Mouse (Mus musculus): ENCODE measurements around the gene Bcr. TPM values are rescaled to one million over a fixed set of nuclear protein-coding genes. Genes with fewer than 3 reads are reported as not detected.
A peak's percentile ranks its signal among the peaks of the same experiment; 100 is the strongest.

Bcr gene
- polyA plus RNA-seq, 1 experiment from 2014 or later, result 7.3 TPM

DNA sequence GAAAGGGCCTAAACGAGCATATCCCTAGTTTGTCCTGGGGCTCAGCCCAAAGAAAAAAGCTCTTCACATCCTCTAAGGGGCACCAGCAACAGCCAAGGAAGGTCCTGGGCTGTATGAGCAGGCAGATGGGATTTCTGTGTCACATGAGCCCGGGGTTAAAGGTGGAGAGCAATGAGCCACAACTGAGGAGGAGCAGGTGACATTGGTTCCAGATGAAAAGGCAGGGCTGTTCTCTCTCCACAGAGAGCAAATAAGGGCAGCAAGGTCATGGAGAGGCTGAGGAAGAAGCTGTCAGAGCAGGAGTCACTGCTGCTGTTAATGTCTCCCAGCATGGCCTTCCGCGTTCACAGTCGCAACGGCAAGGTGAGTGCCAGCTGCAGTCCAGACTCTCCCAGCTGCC, 96.4 kb downstream of the Bcr start:
- DNase-seq (ENCODE audit: extremely low spot score, low spot score), result no peak
- no peak overlapping the region for H3K27ac ChIP-seq
- H3K36me3 ChIP-seq (replicated peaks), result peaks cover 93% of the 10 kb centered on the region
- no peak overlapping the region for H3K4me3 ChIP-seq
- H3K4me1 ChIP-seq, result peaks cover 22% of the 10 kb centered on the region
- no peaks in the 10 kb centered on the region for H3K9me3 ChIP-seq
- no peaks in the 10 kb centered on the region for H3K27me3 ChIP-seq (ENCODE audit: poor library complexity, severe bottlenecking)
- 68% methylated on average over 6 of the region's 6 CpGs for WGBS

DNA sequence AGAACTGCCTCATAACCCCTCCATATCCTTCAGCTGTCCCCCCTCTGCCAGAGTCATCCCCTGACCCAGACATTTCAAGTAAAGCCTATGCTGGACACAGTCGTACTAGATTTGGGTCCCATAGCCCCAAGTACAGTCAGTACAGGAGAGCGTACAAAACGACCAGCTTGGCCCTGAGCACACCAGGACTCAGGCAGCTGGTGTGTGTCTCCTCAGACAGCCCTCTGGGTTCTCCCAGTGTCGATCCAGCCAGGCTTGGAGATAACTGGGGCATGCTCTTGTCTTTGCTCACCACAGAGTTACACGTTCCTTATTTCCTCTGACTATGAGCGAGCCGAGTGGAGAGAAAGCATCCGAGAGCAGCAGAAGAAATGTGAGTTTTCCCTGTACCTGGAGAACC, 97.3 kb downstream of the Bcr start:
- H3K36me3 ChIP-seq (replicated peaks), result peaks cover 93% of the 10 kb centered on the region
- no peak overlapping the region for H3K4me3 ChIP-seq
- DNase-seq (ENCODE audit: extremely low spot score, low spot score), result no peak
- no peaks in the 10 kb centered on the region for H3K27me3 ChIP-seq (ENCODE audit: poor library complexity, severe bottlenecking)
- WGBS, result 94% methylated on average over 8 of the region's 8 CpGs
- H3K27ac ChIP-seq, result no peak overlapping the region
- H3K4me1 ChIP-seq, result peaks cover 22% of the 10 kb centered on the region
- H3K9me3 ChIP-seq, result no peaks in the 10 kb centered on the region

DNA sequence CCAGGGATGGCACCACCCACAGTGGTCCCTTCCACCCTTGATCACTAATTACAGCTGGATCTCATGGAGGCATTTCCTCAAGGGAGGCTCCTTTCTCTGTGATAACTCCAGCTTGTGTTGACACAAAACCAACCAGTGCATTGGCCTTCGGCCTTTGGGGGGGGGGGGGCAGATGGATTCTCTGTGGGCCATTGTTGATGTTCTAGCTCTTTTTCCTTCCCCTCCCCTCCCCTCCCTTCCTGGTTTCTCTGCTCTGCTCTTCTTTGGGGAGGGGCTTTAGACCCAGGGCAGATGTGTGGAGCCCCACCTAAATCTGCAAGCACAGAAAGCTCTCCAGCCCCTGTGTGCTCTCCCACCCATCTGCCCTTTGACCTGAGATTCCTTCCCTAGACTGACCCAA, 98.0 kb downstream of the Bcr start:
- no peak overlapping the region for H3K27ac ChIP-seq
- no peaks in the 10 kb centered on the region for H3K9me3 ChIP-seq
- H3K4me3 ChIP-seq, result no peak overlapping the region
- H3K27me3 ChIP-seq (ENCODE audit: poor library complexity, severe bottlenecking), result no peaks in the 10 kb centered on the region
- 81% methylated on average over 1 of the region's 1 CpGs for WGBS
- peaks cover 22% of the 10 kb centered on the region for H3K4me1 ChIP-seq
- no peak for DNase-seq (ENCODE audit: extremely low spot score, low spot score)
- peaks cover 97% of the 10 kb centered on the region for H3K36me3 ChIP-seq (replicated peaks)

DNA sequence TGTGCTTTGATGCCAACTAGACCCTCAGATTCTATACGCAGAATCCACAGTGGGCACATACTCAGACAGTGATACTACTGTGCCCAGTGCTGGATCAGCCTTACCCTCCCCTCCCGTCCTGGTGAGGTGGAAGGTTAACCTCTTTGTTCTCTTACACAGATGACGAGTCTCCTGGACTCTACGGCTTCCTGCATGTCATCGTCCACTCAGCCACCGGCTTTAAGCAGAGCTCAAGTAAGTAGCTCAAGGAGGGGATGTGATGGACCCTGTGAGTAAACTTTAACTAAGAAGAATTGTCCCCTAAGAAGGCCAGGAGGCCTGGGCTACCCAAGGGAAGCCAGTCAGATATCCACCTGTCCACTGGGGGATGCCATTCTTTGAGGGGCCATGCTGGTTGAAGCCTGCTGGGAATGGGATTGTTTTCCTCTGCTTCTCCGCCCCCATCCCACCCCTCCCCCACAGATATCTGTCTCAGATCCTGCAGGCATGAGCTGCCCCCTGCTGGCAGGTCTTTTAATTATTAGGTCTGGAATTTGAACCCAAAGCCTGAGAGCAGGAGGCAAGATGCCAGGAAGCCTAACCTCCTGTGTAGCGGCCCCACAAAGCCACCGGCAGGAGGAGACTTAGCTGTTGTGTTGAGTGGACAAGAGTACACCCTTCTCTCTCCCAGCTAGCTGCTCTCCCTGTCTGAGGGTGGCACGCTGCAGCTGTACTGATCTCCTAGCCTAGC, 99.9 kb downstream of the Bcr start:
- Histone ChIP-seq H3K27ac (peak overlapping the region; percentile 1; the same call in 1 of the 2 replicates), H3K4me1 (peaks cover 22% of the 10 kb centered on the region), H3K36me3 (replicated peaks) (peaks cover 99% of the 10 kb centered on the region), H3K9me3 (no peaks in the 10 kb centered on the region), H3K4me3 (no peak overlapping the region), H3K27me3 (ENCODE audit: poor library complexity, severe bottlenecking) (no peaks in the 10 kb centered on the region)
- DNase-seq (ENCODE audit: extremely low spot score, low spot score), result no peak
- WGBS, result 82% methylated on average over 10 of the region's 10 CpGs

DNA sequence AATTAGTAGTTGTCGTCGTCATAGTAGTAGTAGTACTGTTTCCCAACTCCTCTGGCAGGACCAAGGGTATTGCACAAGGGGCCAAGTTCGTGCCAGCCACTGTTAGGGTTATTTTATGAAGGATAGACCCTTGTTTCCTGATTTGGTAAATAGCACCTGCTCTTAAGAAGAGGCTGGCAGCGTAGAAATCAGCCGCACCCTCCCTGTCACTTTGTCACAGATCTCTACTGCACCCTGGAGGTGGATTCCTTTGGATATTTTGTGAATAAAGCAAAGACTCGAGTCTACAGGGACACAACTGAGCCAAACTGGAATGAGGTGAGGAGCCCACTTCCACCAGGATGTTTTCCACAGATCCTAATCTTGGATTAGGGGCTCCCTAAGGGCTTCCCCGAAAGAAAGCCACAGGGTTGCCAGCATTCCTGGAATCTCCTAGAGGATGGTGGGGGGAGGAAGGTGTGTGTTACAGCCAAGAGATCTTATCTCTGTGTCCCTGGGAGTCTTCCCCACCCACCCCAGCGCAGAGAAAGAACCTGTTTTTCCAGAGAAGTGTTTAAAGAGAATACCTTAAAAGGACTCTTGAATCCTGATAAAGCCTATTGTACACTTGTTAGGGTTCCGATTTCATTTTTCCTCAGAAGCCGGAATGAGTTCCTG, 105.6 kb downstream of the Bcr start:
- peaks cover 96% of the 10 kb centered on the region for H3K36me3 ChIP-seq (replicated peaks)
- no peak overlapping the region for H3K4me3 ChIP-seq
- no peak for DNase-seq (ENCODE audit: extremely low spot score, low spot score)
- WGBS, result 74% methylated on average over 10 of the region's 10 CpGs
- no peaks in the 10 kb centered on the region for H3K9me3 ChIP-seq
- no peaks in the 10 kb centered on the region for H3K4me1 ChIP-seq
- no peaks in the 10 kb centered on the region for H3K27me3 ChIP-seq (ENCODE audit: poor library complexity, severe bottlenecking)
- H3K27ac ChIP-seq, result no peak overlapping the region

DNA sequence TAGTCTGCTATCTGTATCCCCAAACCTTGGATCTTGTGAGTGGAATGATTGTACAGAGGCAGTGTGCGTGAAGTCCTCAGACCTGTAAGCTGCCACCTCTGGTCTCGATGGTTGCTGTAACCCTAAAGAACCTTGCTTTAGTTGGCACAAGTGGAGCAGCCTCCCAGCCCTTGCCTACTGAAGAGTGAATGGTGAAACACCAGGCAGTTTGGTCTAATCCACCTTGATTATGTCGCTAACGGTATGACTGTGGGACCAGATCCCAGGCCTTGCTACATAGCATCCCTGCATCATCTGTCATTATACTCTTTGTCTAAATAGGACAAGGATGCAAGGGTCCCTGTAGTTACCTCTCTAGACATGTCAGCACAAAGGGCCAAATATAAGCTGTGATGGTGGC, 106.2 kb downstream of the Bcr start:
- no peaks in the 10 kb centered on the region for H3K9me3 ChIP-seq
- DNase-seq (ENCODE audit: extremely low spot score, low spot score), result no peak
- H3K36me3 ChIP-seq (replicated peaks), result peaks cover 96% of the 10 kb centered on the region
- no peaks in the 10 kb centered on the region for H3K27me3 ChIP-seq (ENCODE audit: poor library complexity, severe bottlenecking)
- no peak overlapping the region for H3K4me3 ChIP-seq
- H3K4me1 ChIP-seq, result no peaks in the 10 kb centered on the region
- no peak overlapping the region for H3K27ac ChIP-seq
- 90% methylated on average over 4 of the region's 4 CpGs for WGBS

DNA sequence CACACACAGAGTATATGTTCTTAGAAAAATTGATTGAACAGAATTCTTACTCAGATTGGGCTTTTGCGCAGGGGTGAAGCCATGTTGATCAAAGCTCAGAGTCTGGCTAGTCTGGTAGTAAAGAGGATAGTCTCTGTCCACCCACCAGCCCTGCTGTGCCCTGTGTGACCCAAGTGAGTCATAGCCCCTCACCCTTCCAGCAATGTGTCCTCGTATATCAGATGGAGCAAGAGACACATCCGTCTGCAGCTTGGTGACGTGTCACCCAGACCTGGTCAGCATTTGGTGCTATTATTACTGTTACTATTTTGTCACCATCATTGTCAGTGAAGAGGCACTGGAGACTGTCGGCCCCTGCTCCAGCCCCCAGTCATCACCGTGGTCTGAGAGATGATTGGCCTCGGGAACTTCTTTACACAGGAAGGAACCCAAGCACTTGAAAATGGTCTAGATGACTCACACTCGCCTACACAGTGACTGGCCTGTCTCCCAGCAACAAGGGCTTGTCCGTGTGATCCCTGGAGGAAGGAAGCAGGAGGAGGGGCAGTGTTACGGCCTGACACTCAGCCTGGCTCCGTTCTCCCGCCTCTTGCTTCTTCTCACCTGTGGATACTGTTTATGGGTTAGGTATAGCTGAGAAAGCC, 109.9 kb downstream of the Bcr start:
- Histone ChIP-seq H3K27ac (no peak overlapping the region), H3K4me1 (no peaks in the 10 kb centered on the region), H3K36me3 (replicated peaks) (peaks cover 86% of the 10 kb centered on the region), H3K9me3 (no peaks in the 10 kb centered on the region), H3K27me3 (ENCODE audit: poor library complexity, severe bottlenecking) (no peaks in the 10 kb centered on the region), H3K4me3 (no peak overlapping the region)
- DNase-seq (ENCODE audit: extremely low spot score, low spot score), result no peak
- WGBS, result 84% methylated on average over 12 of the region's 12 CpGs

DNA sequence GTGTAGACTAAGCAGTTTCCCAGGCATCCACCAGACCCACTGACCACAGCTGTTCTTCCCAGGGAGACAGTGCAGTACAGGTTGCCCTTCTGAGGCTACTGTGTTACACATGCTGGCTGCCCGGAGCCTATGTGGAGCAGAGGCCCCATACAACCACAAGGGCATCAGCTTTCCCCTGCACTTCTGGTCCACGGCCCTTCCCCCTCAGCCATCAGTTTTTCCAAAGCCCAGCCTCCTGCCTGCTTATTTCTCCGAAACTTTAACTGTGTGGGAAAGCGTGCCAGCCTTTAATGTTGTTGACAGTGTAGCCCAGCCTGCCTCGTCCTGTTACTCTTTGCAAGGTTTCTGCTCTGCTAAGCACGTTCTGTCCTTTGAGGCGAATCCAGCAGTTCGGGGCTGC, 112.7 kb downstream of the Bcr start:
- no peak for DNase-seq (ENCODE audit: extremely low spot score, low spot score)
- H3K27ac ChIP-seq, result 0 out of 2 replicates have a peak overlapping the region, but pooled peaks have one; percentile 1
- no peaks in the 10 kb centered on the region for H3K27me3 ChIP-seq (ENCODE audit: poor library complexity, severe bottlenecking)
- no peak overlapping the region for H3K4me3 ChIP-seq
- 92% methylated on average over 8 of the region's 8 CpGs for WGBS
- H3K4me1 ChIP-seq, result no peaks in the 10 kb centered on the region
- H3K9me3 ChIP-seq, result no peaks in the 10 kb centered on the region; the same call in 1 of the 2 replicates
- H3K36me3 ChIP-seq (replicated peaks), result peaks cover 90% of the 10 kb centered on the region

DNA sequence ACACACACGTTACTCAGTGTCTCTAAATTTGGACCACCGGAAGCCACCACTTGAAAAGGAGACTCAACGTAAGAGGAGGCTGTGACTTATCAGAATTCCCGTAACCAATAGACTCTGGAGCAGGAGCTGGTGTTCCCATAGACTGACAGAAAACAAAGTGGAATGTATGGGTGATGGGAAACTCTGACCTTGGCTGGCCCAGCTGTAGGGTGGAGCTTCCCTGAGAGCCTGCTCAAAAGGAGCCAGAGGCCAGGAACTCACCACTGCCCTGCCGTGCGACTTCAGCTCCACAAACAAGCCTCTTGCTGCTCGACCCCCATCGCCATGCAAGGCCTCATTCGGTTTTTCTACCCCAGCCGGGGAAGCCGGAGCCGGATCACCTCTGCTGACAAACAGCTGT, 113.3 kb downstream of the Bcr start:
- 90% methylated on average over 12 of the region's 12 CpGs for WGBS
- Histone ChIP-seq H3K9me3 (no peaks in the 10 kb centered on the region; the same call in 1 of the 2 replicates), H3K4me1 (no peaks in the 10 kb centered on the region), H3K4me3 (no peak overlapping the region), H3K27ac (0 out of 2 replicates have a peak overlapping the region, but pooled peaks have one; percentile 5), H3K27me3 (ENCODE audit: poor library complexity, severe bottlenecking) (no peaks in the 10 kb centered on the region), H3K36me3 (replicated peaks) (peaks cover 90% of the 10 kb centered on the region)
- no peak for DNase-seq (ENCODE audit: extremely low spot score, low spot score)

DNA sequence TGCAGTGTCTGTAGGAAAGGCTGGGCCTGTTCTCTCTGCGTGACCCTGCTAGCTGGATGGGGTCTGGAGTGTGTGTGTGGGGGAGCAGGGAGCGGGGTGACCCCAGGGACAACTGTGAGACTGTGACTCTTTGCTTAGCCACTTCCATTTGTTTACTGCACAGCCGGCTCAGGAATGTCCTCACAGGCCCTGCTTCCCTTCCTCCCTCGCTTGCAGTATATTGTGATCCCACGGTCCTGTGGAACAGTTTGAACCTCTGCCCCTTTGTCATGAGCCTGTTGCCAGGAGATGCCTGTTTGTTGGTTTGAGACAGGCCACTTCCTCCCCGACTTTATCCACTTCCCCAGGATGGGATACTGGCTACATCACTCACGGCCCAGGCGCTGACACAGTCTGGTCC, 116.1 kb downstream of the Bcr start:
- 86% methylated on average over 8 of the region's 8 CpGs for WGBS
- no peak for DNase-seq (ENCODE audit: extremely low spot score, low spot score)
- Histone ChIP-seq H3K27me3 (ENCODE audit: poor library complexity, severe bottlenecking) (no peaks in the 10 kb centered on the region), H3K27ac (0 out of 2 replicates have a peak overlapping the region, but pooled peaks have one; percentile 25), H3K4me1 (no peaks in the 10 kb centered on the region), H3K36me3 (replicated peaks) (peaks cover 90% of the 10 kb centered on the region), H3K4me3 (no peak overlapping the region), H3K9me3 (no peaks in the 10 kb centered on the region; the same call in 1 of the 2 replicates)

DNA sequence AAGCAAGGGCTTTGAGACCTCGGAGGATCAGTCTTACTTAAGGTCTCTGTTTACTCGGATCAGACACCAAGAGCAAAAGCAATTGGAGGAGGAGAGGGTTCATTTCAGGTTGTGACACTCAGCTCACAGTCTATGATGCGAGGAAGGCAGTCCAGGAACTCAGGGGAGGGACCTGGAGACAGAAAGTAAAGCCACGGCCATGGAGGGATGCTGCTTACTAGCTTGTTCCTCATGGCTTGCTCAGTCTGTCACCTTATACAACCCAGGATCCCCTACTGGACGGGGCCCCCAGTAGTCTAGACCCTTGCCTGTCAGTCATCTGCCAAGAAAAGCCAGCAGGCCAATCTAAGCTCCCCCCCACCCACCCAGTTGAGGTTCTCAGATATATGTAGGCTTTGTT, 118.5 kb downstream of the Bcr start:
- Histone ChIP-seq H3K27ac (no peak overlapping the region), H3K4me3 (no peak overlapping the region), H3K27me3 (ENCODE audit: poor library complexity, severe bottlenecking) (no peaks in the 10 kb centered on the region), H3K4me1 (no peaks in the 10 kb centered on the region), H3K9me3 (no peaks in the 10 kb centered on the region; the same call in 1 of the 2 replicates), H3K36me3 (replicated peaks) (peaks cover 96% of the 10 kb centered on the region)
- no peak for DNase-seq (ENCODE audit: extremely low spot score, low spot score)
- WGBS, result 92% methylated on average over 5 of the region's 5 CpGs

DNA sequence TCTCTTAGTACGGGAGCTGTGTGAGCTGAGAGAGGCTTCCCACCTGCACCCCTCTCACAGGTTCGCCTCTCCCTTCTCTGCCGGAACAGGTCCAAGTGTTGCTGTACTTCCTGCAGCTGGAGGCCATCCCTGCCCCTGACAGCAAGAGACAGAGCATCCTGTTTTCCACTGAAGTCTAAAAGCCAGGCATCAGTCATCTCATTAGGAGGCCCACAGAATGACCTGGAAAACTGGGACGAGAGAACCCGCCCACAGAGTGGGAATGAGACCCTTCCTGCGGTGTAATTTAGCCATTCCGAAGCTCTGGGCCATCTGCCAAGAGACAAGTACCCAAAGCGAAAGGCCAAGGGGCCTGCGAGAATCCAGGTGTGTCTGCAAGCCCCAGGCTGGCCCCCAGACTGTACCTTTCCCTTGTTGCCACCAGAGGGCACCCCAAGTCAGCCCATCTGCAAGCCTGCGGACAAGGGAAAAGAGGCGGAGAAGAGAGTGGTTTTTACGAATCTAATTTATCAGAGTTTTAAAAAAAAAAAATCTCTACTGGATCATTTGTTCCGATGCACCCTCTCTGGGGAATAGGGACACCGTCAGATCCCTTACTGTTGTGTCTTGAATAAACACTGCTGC, 121.9 kb downstream of the Bcr start:
- Histone ChIP-seq H3K4me3 (no peak overlapping the region), H3K27me3 (ENCODE audit: poor library complexity, severe bottlenecking) (no peaks in the 10 kb centered on the region), H3K27ac (no peak overlapping the region), H3K36me3 (replicated peaks) (peaks cover 85% of the 10 kb centered on the region), H3K4me1 (no peaks in the 10 kb centered on the region), H3K9me3 (no peaks in the 10 kb centered on the region; the same call in 1 of the 2 replicates)
- peak; percentile 55 for DNase-seq (ENCODE audit: extremely low spot score, low spot score)
- WGBS, result 62% methylated on average over 14 of the region's 14 CpGs
